Mouse (Mus musculus) limb, embryonic 11.5 days (tissue): ENCODE data around the gene Ccnd3. TPM values are rescaled to one million over a fixed set of nuclear protein-coding genes. Genes with fewer than 3 reads are reported as not detected.

Experiments used
- ATAC-seq: fragments of 200-750 bp; cut with Nextera tagmentation; 2 replicates; pipeline ENCODE4 v1.8.0; 2017; ENCODE audit warnings: low read depth; ENCODE audit not compliant: insufficient number of reproducible peaks, low FRiP score, low TSS enrichment
- DNase-seq: peaks from one replicate; pipeline ENCODE4 v3.0.0-alpha.2; 2015; ENCODE audit warnings: low spot score
- H3K27ac ChIP-seq: fragments of 300-500 bp; sonication (generic); replicated peaks from 2 replicates; pipeline ENCODE4 v1.5.1; 2014; ENCODE audit warnings: low read depth, mild to moderate bottlenecking, low read length
- H3K27me3 ChIP-seq: fragments of 300-500 bp; sonication (generic); 2 replicates; pipeline ENCODE4 v1.6.1; 2014; ENCODE audit warnings: mild to moderate bottlenecking, low read length, mixed read lengths; ENCODE audit not compliant: control insufficient read depth, insufficient read depth
- H3K36me3 ChIP-seq: fragments of 300-500 bp; sonication (generic); 2 replicates; pipeline ENCODE4 v1.6.1; 2014; ENCODE audit warnings: mild to moderate bottlenecking, low read length, moderate library complexity, mixed read lengths; ENCODE audit not compliant: control insufficient read depth, insufficient read depth
- H3K4me1 ChIP-seq: fragments of 300-500 bp; sonication (generic); 2 replicates; pipeline ENCODE4 v1.6.1; 2014; ENCODE audit warnings: low read length, mixed read lengths; ENCODE audit not compliant: control insufficient read depth, insufficient read depth
- H3K4me2 ChIP-seq: fragments of 300-500 bp; sonication (generic); 2 replicates; pipeline ENCODE4 v1.6.1; 2014; ENCODE audit warnings: low read depth, mild to moderate bottlenecking, moderate library complexity; ENCODE audit not compliant: severe bottlenecking
- H3K4me3 ChIP-seq: fragments of 300-500 bp; sonication (generic); 2 replicates; pipeline ENCODE4 v1.5.1; 2014; ENCODE audit warnings: low read depth, low read length
- H3K9ac ChIP-seq: fragments of 300-500 bp; sonication (generic); 2 replicates; pipeline ENCODE4 v1.6.1; 2014; ENCODE audit warnings: mild to moderate bottlenecking, low read length
- H3K9me3 ChIP-seq: fragments of 300-500 bp; sonication (generic); 2 replicates; pipeline ENCODE4 v1.6.1; 2016; ENCODE audit warnings: low read length; ENCODE audit not compliant: control insufficient read depth
- WGBS: fragments of 180-500 bp; shearing (Covaris S2); extraction: QIAGEN DNeasy Blood & Tissue Kit; methylation state at CpG from one replicate; pipeline ENCODE4 v1.1.7; 2014; 5-methylcytosine and 5-hydroxymethylcytosine counted together
- polyA plus RNA-seq: library from polyadenylated mRNA; unstranded; fragments of >200 nt; fragmentation: Nextera tagmentation; extraction: Ambion mirVana; gene quantifications from 2 replicates; pipeline ENCODE4 v1.2.1, GENCODE M21; 2014

The Ccnd3 gene
- 345 and 350 TPM in 2 replicates for polyA plus RNA-seq

DNA sequence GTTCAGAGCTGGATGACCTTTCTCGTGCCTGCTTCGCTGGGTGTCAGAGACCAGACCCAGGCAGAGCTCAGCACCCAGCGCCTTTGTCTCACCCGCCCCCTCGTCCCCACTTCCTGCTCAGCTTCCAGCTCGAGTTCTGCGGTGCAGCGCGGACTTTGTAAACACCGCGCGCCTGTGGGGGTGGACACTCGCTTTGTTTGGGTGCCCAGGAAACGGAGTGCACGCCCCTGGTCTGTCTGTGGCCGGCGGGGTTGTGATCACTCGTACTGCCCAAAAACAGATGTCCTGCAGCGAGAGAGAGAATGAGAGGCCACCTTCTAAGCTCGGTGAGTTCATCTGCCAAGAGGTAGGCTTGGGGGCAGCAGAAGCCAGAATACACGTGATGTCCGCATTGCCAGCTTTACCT lies at the start of gene Ccnd3:
Gene Ccnd3, plus strand, starts transcription at position 111 of the 406 bp plus-strand sequence.
- H3K27me3 ChIP-seq = no peaks in the 10 kb centered on the region
- H3K36me3 ChIP-seq = no peaks in the 10 kb centered on the region
- no peak within 1 kb of the TSS for H3K27ac ChIP-seq
- H3K9ac ChIP-seq = peak within 1 kb of the TSS; percentile 62
- H3K4me2 ChIP-seq = peak within 1 kb of the TSS; percentile 62
- H3K4me1 ChIP-seq = peaks cover 7% of the 10 kb centered on the region; the same call in 1 of the 2 replicates
- H3K4me3 ChIP-seq = peak within 1 kb of the TSS; percentile 32
- DNase-seq (peak; percentile 63), ATAC-seq (no peak)
- no peaks in the 10 kb centered on the region for H3K9me3 ChIP-seq
- 2% methylated on average over 22 of the region's 22 CpGs for WGBS

- Histone ChIP-seq H3K9ac (no peak overlapping the region), H3K4me1 (no peaks in the 10 kb centered on the region), H3K4me3 (no peak overlapping the region), H3K36me3 (no peaks in the 10 kb centered on the region), H3K4me2 (no peak overlapping the region), H3K27ac (no peak overlapping the region), H3K27me3 (peaks cover 2% of the 10 kb centered on the region; the same call in 1 of the 2 replicates), H3K9me3 (no peaks in the 10 kb centered on the region)
- no peak for DNase-seq
- no peak for ATAC-seq
- WGBS = 86% methylated on average over 13 of the region's 13 CpGs
These were observed 46.5 kb upstream of the Ccnd3 start for GRCm38 (mm10) chr17:47458310-47458709.

DNA sequence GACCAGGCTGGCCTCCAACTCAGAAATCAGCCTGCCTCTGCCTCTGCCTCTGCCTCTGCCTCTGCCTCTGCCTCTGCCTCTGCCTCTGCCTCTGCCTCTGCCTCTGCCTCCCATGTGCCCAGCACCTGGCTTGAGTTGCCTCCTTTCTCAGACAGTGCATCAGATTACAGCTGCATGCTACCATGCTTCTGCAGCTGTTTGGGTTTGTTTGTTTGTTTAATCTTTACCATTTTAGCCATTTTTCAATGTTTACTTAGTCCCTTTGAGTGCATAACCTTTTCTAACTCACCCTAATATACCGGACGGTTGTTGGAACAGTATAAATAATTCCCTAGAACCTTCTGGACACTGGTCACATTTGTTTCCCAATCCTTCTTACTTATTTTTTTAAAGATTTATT lies 45.9 kb upstream of the Ccnd3 start:
- no peaks in the 10 kb centered on the region for H3K36me3 ChIP-seq
- no peak overlapping the region for H3K9ac ChIP-seq
- no peak overlapping the region for H3K27ac ChIP-seq
- 95% methylated on average over 2 of the region's 2 CpGs for WGBS
- DNase-seq = no peak
- H3K27me3 ChIP-seq = peaks cover 2% of the 10 kb centered on the region; the same call in 1 of the 2 replicates
- no peak overlapping the region for H3K4me2 ChIP-seq
- ATAC-seq = no peak
- no peak overlapping the region for H3K4me3 ChIP-seq
- H3K4me1 ChIP-seq = no peaks in the 10 kb centered on the region
- no peaks in the 10 kb centered on the region for H3K9me3 ChIP-seq

- H3K4me2 ChIP-seq = no peak overlapping the region
- H3K4me1 ChIP-seq = no peaks in the 10 kb centered on the region
- DNase-seq = no peak
- H3K9ac ChIP-seq = no peak overlapping the region
- H3K36me3 ChIP-seq = no peaks in the 10 kb centered on the region
- no peak overlapping the region for H3K27ac ChIP-seq
- no peak overlapping the region for H3K4me3 ChIP-seq
- no peak for ATAC-seq
- WGBS = 72% methylated on average over 3 of the region's 3 CpGs
- H3K9me3 ChIP-seq = no peaks in the 10 kb centered on the region
- peaks cover 2% of the 10 kb centered on the region; the same call in 1 of the 2 replicates for H3K27me3 ChIP-seq
These were observed 45.4 kb upstream of the Ccnd3 start for GRCm38 (mm10) chr17:47459341-47459919.

GRCm38 (mm10) chr17:47461688-47462087 lies 43.2 kb upstream of the Ccnd3 start:
- H3K4me3 ChIP-seq = no peak overlapping the region
- no peak overlapping the region for H3K4me2 ChIP-seq
- no peak overlapping the region for H3K9ac ChIP-seq
- DNase-seq (no peak), ATAC-seq (no peak)
- WGBS = 76% methylated on average over 3 of the region's 3 CpGs
- no peaks in the 10 kb centered on the region for H3K9me3 ChIP-seq
- peaks cover 10% of the 10 kb centered on the region; the same call in 1 of the 2 replicates for H3K27me3 ChIP-seq
- H3K27ac ChIP-seq = no peak overlapping the region
- no peaks in the 10 kb centered on the region for H3K36me3 ChIP-seq
- H3K4me1 ChIP-seq = peaks cover 4% of the 10 kb centered on the region; the same call in 1 of the 2 replicates

DNA sequence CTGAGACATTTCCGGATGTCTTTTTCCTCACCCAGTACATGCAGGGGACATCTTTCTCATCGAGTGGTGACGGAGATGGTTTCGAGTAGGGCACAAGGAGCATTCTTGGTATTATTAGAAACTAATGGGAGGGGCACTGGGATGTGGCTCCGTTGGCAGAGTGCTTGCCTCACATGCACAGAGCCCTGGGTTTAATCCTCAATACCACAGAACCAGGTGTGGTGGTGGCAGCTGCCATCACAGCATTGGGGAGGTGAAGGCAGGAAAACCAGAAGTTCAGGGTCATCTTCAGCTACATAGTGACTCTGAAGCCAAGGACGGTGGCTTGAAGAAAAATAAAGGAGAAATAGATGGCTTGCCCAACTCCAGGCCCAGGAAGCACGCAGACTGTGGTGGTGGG lies 42.6 kb upstream of the Ccnd3 start:
- H3K9me3 ChIP-seq = no peaks in the 10 kb centered on the region
- H3K4me1 ChIP-seq = peaks cover 4% of the 10 kb centered on the region; the same call in 1 of the 2 replicates
- H3K4me2 ChIP-seq = no peak overlapping the region
- WGBS = 82% methylated on average over 7 of the region's 7 CpGs
- H3K9ac ChIP-seq = no peak overlapping the region
- ATAC-seq (no peak), DNase-seq (no peak)
- H3K27ac ChIP-seq = no peak overlapping the region
- H3K4me3 ChIP-seq = no peak overlapping the region
- no peaks in the 10 kb centered on the region for H3K36me3 ChIP-seq
- H3K27me3 ChIP-seq = peaks cover 13% of the 10 kb centered on the region

DNA sequence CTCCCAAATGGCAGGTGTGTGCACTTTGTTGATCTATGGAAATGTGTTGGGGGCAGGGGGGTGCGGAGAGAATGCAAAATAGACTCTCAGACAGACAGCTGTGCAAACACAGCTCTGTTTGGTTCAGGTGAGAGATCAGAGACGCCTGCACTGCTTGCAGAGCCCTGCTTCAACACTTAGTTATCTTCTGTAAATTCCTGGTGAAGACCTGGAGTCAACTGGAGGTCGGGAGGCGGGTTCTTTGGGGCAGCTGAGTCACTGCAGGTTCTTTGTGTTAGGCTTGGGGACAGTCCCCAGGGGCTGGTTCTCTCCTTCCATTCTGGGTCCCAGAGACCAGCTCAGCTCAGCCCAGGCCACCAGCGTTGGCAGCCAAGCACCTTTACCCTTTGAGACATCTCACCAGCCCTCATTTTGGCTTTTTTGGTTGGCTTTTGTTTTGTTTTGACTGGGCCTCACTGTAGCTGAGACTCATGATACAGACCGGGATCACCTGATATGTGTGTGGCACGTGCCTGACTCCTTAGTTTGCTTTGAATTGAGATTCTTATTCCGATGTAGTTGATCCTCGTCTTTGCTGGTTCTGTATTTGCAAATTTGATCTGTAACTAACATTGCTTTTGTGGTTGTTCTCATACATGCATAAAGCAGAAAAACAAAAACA lies 42.0 kb upstream of the Ccnd3 start:
- 47% methylated on average over 9 of the region's 9 CpGs for WGBS
- no peak overlapping the region for H3K9ac ChIP-seq
- H3K4me1 ChIP-seq = peaks cover 4% of the 10 kb centered on the region; the same call in 1 of the 2 replicates
- DNase-seq (no peak), ATAC-seq (no peak)
- no peaks in the 10 kb centered on the region for H3K36me3 ChIP-seq
- no peaks in the 10 kb centered on the region for H3K9me3 ChIP-seq
- H3K27me3 ChIP-seq = peaks cover 20% of the 10 kb centered on the region
- H3K4me3 ChIP-seq = no peak overlapping the region
- H3K27ac ChIP-seq = no peak overlapping the region
- H3K4me2 ChIP-seq = no peak overlapping the region

- Histone ChIP-seq H3K4me2 (no peak overlapping the region), H3K9me3 (no peaks in the 10 kb centered on the region), H3K9ac (no peak overlapping the region), H3K36me3 (no peaks in the 10 kb centered on the region), H3K4me1 (peaks cover 4% of the 10 kb centered on the region; the same call in 1 of the 2 replicates), H3K27ac (no peak overlapping the region), H3K27me3 (peaks cover 35% of the 10 kb centered on the region), H3K4me3 (no peak overlapping the region)
- ATAC-seq (no peak), DNase-seq (no peak)
- 45% methylated on average over 12 of the region's 12 CpGs for WGBS
These were observed 40.4 kb upstream of the Ccnd3 start for GRCm38 (mm10) chr17:47464248-47464965.
